Mouse (Mus musculus) E14TG2a.4 (cell line): ENCODE results near the gene Scgb3a1.

ENCODE experiments used
- CTCF ChIP-seq: conservative IDR thresholded peaks from 2 replicates; pipeline ENCODE4 v1.5.1; 2014; ENCODE audit warnings: low read length
- NANOG ChIP-seq: IDR thresholded peaks from 2 replicates; pipeline ENCODE4 v1.6.1; 2014; ENCODE audit warnings: borderline replicate concordance, low read length, mixed read lengths

DNA sequence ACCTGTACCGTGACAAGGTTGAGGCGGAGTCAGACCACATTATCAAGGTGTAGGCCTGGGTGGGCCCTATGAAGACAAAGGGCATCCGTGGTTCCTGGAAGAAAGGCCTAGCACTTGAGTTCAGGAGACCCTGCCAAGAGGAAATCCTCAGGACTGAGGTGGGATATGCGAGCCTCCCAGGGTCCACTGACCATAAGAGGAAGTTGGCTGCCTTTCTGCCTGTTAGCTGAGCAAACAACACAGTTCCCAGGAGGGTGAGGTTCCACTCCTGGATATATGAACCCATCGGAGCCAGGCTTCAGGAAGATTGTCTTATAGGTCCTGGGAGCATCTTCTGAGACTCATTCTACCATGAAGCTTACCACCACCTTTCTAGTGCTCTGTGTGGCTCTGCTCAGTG lies at the start of gene Scgb3a1:
- TF ChIP-seq CTCF (no peak), NANOG (no peak)
